Mouse (Mus musculus) limb, embryonic 11.5 days (tissue): Measurements from ENCODE around the gene Odc1. TPM values are rescaled to one million over a fixed set of nuclear protein-coding genes. Genes with fewer than 3 reads are reported as not detected.

Experiments
- polyA plus RNA-seq: library from polyadenylated mRNA; unstranded; fragments of >200 nt; fragmentation: Nextera tagmentation; extraction: Ambion mirVana; gene quantifications from 2 replicates; pipeline ENCODE4 v1.2.1, GENCODE M21; 2014

Gene Odc1
- polyA plus RNA-seq, 1 experiment from 2014 or later = 304 TPM

Other genes with a start within 250 kb of the Odc1 start
- 0.23 and 0.58 TPM in 2 replicates for gene Atp6v1c2, start 215.4 kb upstream of the Odc1 start, polyA plus RNA-seq
- 35.4 and 39.2 TPM in 2 replicates for gene Nol10, start 196.3 kb upstream of the Odc1 start, polyA plus RNA-seq
- 29.5 and 31.1 TPM in 2 replicates for gene Hpcal1, start 146.1 kb downstream of the Odc1 start, polyA plus RNA-seq